Mouse (Mus musculus): ENCODE measurements around the gene Grxcr1.

Grxcr1 gene

GRCm38 (mm10) chr5:68097665-68098624, 66.3 kb downstream of the Grxcr1 start:
- DNase-seq, result no peak

- DNase-seq, result peak; percentile 7
These were observed 80.9 kb downstream of the Grxcr1 start for GRCm38 (mm10) chr5:68112430-68113036.

GRCm38 (mm10) chr5:68120880-68121279, 89.2 kb downstream of the Grxcr1 start:
- DNase-seq, result no peak

- no peak for DNase-seq
These were observed 91.2 kb downstream of the Grxcr1 start for GRCm38 (mm10) chr5:68122883-68123282.

GRCm38 (mm10) chr5:68125478-68125877, 93.8 kb downstream of the Grxcr1 start:
- no peak for DNase-seq

GRCm38 (mm10) chr5:68128421-68128820, 96.8 kb downstream of the Grxcr1 start:
- peak; percentile 26 for DNase-seq

GRCm38 (mm10) chr5:68128821-68129608, 97.4 kb downstream of the Grxcr1 start:
- no peak for DNase-seq

GRCm38 (mm10) chr5:68146818-68147217, 115.2 kb downstream of the Grxcr1 start:
- no peak for DNase-seq

- DNase-seq, result no peak
These were observed 118.3 kb downstream of the Grxcr1 start for GRCm38 (mm10) chr5:68149946-68150345.

GRCm38 (mm10) chr5:68150347-68151043, 118.9 kb downstream of the Grxcr1 start:
- DNase-seq, result no peak

- no peak for DNase-seq
These were observed 130.9 kb downstream of the Grxcr1 start for GRCm38 (mm10) chr5:68162503-68162902.

GRCm38 (mm10) chr5:68165954-68166353, 134.3 kb downstream of the Grxcr1 start:
- no peak for DNase-seq

All from kidney, postnatal 10 days (tissue).